Mouse (Mus musculus) lung, adult 2 months (tissue): Measurements from ENCODE around the gene Kantr.

Experiments used
- CTCF ChIP-seq: fragments of 200-500 bp; IDR thresholded peaks from 2 replicates; pipeline ENCODE4 v1.5.1; 2011; ENCODE audit warnings: mild to moderate bottlenecking, low read length, control low read depth; ENCODE audit not compliant: insufficient read depth
- POLR2A ChIP-seq: fragments of 200-500 bp; IDR thresholded peaks from 2 replicates; pipeline ENCODE4 v1.6.1; 2011; ENCODE audit warnings: low read depth, mild to moderate bottlenecking, control low read depth, low read length, borderline replicate concordance; ENCODE audit errors: extremely low read depth

DNA sequence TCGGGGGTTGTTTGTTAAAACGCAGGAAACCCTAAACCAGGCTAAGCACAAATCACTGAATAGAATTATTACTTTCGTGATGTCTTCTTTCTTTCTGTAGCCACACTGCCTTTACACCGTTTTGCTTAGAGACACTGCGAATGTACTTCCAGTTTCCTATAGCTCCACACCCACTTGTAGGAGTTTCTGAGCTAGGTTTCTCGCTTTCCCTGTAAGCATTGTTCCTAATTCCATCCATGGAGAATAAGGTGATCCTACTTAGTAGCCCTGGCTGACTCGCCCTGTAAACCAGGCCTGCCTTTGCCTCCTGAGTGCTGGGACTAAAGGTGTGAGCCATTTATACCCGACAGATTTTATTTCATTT, 376 bp upstream of the Kantr start:
- no peak for TF ChIP-seq CTCF
- no peak for TF ChIP-seq POLR2A
